Mouse (Mus musculus) right cerebral cortex, postnatal 25 days (tissue): ENCODE results near the gene Gm13057.
"Not testable (repeated sequence)": the region's sequence is repeated elsewhere in the genome, so short reads cannot be mapped to it uniquely, and the experiment has no call there.

ENCODE experiments used
- DNase-seq: peaks from one replicate; pipeline ENCODE4 v3.0.0; 2022

The Gm13057 gene

DNA sequence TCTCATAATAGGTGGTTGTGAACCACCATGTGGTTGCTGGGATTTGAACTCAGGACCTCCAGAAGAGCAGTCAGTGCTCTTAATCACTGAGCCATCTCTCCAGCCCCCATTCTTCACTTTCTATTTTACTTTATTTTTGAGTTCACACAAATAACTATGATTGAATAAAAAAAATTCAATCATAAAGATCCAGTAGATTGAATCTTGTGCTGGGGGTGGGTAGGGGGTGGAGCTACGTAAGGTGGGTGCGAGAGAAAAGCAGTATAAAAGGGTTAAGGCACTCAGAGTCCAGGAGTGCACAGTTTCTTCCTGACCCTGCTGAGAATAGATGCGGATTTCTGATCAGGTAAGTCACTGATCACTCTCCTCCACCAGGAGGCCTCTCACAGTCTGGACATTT, at the start of gene Gm13057, which contains the start of gene BC080695:
TSS of gene Gm13057 (plus strand) at position 310 of the 400 bp plus-strand sequence.
TSS of gene BC080695 (plus strand) at position 301 of the 400 bp plus-strand sequence.
- DNase-seq, result not testable (repeated sequence)

DNA sequence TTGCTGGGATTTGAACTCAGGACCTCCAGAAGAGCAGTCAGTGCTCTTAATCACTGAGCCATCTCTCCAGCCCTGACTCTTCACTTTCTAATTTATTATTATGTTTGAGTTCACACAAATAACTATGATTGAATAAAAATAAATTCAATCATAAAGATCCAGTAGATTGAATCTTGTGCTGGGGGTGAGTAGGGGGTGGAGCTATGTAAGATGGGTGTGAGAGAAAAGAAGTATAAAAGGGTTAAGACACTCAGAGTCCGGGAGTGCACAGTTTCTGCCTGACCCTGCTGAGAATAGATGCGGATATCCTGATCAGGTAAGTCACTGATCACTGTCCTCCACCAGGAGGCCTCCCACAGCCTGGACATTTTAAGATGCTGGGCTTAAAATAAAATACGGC, 40.5 kb upstream of the Gm13057 start, which contains the start of gene Gm13043:
TSS of gene Gm13043 (plus strand) at position 301 of the 400 bp plus-strand sequence.
- no peak for DNase-seq

DNA sequence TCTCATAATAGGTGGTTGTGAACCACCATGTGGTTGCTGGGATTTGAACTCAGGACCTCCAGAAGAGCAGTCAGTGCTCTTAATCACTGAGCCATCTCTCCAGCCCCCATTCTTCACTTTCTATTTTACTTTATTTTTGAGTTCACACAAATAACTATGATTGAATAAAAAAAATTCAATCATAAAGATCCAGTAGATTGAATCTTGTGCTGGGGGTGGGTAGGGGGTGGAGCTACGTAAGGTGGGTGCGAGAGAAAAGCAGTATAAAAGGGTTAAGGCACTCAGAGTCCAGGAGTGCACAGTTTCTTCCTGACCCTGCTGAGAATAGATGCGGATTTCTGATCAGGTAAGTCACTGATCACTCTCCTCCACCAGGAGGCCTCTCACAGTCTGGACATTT, 15.9 kb upstream of the Gm13057 start, which contains the start of gene Gm13040:
TSS of gene Gm13040 (plus strand) at position 301 of the 400 bp plus-strand sequence.
- DNase-seq, result not testable (repeated sequence)
